Mouse (Mus musculus) kidney, postnatal 25 days (tissue): ENCODE results near the gene Gm9918.
"Not testable (repeated sequence)": the region's sequence is repeated elsewhere in the genome, so short reads cannot be mapped to it uniquely, and the experiment has no call there.

Experiments
- DNase-seq, 2 experiments: peaks; one replicate each; pipeline ENCODE4 v3.0.0; 2021; ENCODE audit warnings: mixed read lengths in 2 of 2

Gene Gm9918

DNA sequence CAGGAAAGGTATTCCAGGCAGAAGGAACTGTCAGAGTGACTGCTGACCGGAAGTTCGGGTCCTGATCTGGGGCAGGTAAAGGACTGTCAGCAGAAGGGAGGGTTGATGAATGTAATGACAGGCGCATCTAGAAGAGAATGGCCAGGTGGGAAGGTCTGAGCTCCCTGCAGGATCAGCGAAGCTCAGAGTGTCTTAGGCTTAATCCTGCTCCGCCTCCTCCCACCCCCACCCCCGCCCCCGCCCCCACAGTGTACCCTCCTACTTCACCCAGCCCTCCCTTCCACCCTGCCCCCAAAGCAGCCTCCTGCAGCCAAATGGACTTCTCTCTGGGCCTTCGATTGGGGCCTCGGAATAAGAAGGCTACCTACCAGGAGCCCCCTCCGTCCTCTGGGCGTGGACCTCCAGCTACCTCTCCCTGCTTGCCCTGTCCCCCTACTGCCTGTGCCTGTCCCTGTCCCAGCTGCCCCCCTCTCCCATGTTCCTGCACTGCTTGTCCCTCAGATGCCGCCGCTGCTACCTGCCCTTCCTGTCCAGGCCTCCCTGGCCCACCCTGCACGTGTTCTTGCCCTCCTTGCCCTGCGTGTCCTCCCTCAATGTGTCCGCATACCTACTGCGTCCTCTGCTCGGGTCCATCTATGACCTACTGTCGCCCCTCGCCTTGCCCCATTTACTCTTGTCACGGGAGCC is at the start of gene Gm9918:
Gene Gm9918, plus strand, starts transcription at position 290 of the 687 bp plus-strand sequence.
- no peak for DNase-seq

DNA sequence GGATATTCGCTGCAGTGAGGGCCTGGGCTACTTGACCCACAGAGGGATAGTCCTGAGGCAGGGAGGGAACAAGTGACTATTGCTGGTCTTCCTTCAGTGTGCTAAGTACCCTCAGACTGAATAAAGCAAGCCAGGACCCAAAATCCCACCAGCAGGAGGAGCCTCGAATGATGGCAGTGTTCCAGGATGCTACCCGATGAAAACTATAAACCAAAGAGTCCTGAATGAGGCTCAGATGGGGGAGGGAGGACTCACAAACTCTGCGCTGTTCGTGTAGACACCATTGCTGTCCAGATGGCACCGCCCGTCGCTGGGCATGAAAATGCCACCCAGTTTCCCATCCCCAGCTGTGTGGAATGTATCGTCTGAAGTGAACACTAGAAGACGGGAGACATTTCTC is 48.0 kb upstream of the Gm9918 start:
- no peak for DNase-seq

- DNase-seq: peak; percentile 87
Observed at GRCm38 (mm10) chr15:102224186-102224991, 46.0 kb upstream of the Gm9918 start.

GRCm38 (mm10) chr15:102224992-102225617 is 45.3 kb upstream of the Gm9918 start:
- no peak for DNase-seq

- DNase-seq: not testable (repeated sequence)
Observed at GRCm38 (mm10) chr15:102225619-102226018, 44.7 kb upstream of the Gm9918 start.

DNA sequence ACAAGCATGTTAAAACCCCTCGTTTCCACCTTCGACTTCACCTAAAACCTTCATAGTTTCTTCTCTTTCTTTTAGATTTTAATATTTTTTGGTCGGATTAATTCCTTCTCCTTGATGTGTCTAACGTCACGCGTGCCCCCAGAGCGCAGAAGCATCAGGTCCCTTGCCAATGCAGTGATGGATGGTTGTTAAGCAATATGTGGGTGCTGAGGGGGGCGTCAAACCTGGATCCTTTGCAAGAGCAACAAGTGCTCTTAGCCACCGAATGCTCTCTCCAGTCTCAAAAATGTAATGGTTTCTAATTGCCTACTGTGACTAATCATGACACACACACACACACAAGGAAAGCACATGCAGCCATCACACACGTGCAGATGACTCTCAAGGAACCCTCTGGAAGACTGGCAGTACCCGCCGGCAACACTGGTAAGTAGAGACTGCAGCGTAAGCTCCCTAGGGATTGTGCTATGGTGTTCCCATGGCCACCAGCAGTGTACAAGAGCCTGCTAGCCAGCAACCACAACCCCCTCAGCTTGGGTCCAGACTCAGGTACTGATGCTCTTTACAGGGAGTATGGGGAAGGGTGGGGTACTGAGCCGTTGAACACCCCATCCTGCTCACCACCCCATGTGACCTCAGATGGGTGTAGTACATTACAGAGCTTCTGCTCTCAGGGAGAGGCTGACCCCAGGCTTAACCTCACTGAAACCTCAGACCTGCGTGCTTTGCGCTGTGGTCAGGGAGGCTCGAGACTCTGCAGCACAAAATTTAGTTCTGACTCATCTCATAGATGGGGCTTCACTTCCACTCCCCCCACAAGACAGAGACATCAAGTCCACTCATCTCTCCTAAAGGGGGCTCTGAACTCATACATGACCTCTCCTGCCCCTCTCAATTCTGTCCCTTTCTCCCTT is 39.7 kb upstream of the Gm9918 start:
- DNase-seq: peak in 1 of 2 experiments; percentile 28

DNA sequence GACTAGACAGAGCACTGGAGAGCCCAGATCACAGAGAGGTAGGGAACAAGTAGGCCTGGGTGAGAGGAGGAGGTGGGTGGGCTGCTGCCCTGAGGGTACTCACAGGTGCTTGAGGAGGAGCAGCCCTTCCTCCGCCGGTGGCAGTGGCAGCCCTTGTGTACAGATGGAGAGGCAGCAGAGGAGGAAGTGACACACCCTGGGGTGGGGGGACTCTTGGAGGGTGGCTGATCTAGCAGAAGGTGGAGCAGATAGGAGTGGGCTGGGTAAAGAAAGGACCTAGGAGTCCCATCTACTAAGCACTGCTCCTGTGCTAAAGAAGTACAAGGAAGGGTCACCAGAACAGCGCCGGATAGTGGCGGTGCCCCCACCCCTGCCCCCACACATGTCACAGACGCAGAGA is 38.6 kb upstream of the Gm9918 start, which contains the start of gene Itgb7:
Gene Itgb7, minus strand, starts transcription at position 197 of the 400 bp plus-strand sequence.
- no peak for DNase-seq

GRCm38 (mm10) chr15:102232764-102233163 is 37.6 kb upstream of the Gm9918 start:
- DNase-seq: no peak

DNA sequence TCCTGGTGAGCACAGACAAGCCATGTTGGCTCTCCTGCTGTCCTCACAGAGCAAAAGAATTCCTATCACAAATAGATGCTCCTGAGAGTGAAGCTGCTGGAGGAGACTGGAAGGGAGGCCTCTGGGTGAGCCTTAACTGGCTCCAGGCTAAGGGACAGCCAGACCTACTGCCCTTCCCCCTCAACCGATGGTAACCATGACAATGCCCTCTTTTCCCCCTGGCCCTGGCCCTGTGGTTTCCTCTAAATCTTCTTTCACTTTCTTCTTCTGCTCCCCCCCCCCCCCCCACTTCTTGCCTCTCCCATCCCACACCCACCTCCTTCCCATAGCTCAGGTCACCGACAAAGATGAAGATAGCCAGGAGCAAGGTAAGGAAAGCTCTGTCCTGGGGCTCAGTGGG is 36.5 kb upstream of the Gm9918 start:
- DNase-seq: peak; percentile 36 to 53

GRCm38 (mm10) chr15:102235371-102236027 is 34.9 kb upstream of the Gm9918 start:
- peak; percentile 60 to 81 for DNase-seq

DNA sequence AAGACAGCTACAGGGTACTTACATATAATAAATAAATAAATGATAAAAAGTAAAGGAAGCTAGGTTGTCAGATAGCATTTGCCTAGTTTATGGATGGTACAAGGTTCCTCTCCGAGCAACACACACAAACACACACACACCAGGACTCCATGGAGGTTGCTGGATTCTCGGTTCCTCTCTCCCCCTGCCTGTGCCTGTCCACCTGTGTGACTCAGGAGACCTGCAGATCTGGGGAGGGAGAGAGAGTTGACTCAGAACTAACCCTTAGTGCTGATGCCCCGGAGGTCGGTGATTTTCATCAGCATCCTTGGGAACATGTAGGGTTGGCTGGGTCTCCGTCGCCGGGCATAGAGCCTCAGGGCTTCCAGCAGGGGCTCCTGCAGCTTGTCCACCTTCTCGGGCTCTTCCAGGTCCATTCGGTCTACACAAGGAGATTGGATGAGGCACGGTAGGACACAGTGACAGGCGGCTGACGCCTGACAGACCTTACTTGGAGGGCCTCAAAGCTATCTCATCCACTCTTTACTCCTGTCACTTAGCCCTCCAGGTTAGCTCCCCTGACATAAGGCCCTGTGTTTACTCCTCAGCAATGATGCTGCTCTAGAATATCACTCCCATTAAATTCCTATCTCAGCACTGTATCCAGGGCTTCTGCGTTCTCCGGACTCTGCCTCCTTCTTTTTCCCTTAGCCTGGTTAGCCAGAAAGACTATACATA is 31.7 kb upstream of the Gm9918 start:
- DNase-seq: no peak

- peak; percentile 87 to 91 for DNase-seq
Observed at GRCm38 (mm10) chr15:102239260-102239590, 31.1 kb upstream of the Gm9918 start.

- no peak for DNase-seq
Observed at GRCm38 (mm10) chr15:102239851-102240250, 30.5 kb upstream of the Gm9918 start.

DNA sequence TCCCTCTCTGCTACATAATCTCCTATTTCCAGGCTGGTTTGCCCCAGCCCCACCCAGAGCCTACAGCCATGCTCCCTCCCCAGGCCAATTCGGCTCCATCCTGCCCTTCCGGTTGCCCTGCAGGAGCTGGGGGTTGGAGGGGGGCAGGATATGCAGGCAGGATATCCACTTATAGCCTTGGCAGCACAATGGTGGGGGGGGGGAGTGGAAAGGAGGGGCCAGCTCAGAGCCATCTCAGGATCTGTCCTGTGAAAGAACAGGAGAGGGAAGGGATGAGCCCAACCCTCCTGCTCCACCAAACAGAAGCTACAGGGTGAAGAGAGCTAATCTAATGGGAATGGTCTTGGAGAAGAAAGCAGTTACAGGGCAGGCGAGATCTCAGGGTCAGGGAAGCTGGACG is 29.8 kb upstream of the Gm9918 start:
- peak; percentile 77 to 90 for DNase-seq

- DNase-seq: no peak
Observed at GRCm38 (mm10) chr15:102242404-102243228, 27.7 kb upstream of the Gm9918 start.

- peak; percentile 43 to 77 for DNase-seq
Observed at GRCm38 (mm10) chr15:102243229-102244190, 26.9 kb upstream of the Gm9918 start.

DNA sequence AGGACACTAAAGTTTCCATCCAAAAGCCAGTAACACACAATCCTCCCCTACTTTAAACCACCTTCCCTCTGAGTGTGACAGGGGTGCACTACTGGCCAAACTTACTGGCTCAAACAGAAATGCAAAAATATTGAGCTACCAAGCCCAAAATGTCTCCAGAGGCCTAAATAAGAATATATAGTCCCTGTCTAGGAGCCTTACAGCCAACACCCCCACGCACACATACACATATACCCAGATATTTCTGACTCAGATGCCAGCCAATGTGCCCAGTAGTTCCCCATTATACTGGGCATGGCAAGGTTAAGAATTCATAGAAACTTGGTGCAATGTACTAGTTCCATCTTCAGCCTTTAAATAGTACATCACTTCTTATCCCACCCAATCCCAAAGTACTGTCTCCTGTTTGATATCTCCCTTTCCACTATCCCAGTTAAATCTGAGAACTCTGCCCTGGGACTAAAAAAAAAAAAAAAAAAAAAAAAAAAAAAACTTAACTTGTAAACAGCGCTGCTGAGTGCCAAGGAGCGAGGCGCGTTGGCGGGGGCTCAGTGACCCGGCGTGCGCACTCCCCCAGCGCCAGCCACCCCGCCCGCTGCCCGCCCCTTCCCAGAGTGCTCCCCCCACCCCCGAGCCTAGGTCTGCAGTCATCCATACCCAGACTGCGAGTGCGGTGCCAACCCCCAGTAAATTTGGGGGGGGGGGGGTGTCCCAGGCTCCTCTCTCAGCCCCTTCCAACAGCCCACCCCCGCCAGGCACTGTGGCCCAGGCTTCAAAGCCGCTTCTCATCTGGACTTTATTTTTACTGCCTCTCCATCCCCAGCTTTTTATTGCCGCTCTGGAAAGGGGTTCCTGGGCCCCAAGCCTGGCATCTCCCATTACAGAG is 25.8 kb upstream of the Gm9918 start:
- peak; percentile 58 to 82 for DNase-seq

- peak; percentile 52 to 59 for DNase-seq
Observed at GRCm38 (mm10) chr15:102245461-102245881, 24.9 kb upstream of the Gm9918 start.
